8 mouse cellular contexts compared by ENCODE assay signal in genomic region chr17:86962894-86963585, GRCm38 (mm10). TPM values are rescaled to one million over a fixed set of nuclear protein-coding genes. Genes with fewer than 3 reads are reported as not detected.
DNase-seq lines count a peak whose midpoint lies in the region; ATAC-seq lines count a peak whose summit lies in the region.

Gene Rhoq, plus strand, starts transcription at chr17:86963082.

- peak; percentile 94 for DNase-seq in Muller cell, postnatal 12 days (ENCODE audit: inconsistent ontology term)
- DNase-seq in cerebellum, adult 9-10 months = peak; percentile 68
- peak; percentile 68 to 74 for DNase-seq in frontal cortex, postnatal 25 days (ENCODE audit: low spot score in 2 of 2)
- peak; percentile 84 for DNase-seq in left cerebral cortex, adult 11 months (ENCODE audit: low spot score)
- peak; percentile 93 for DNase-seq in lung, postnatal 36 days
- peak; percentile 97 for DNase-seq in retina, postnatal 1 day
- peak; percentile 73 for DNase-seq in thymus, postnatal 4 days

- H3K36me3 ChIP-seq in hindbrain, embryonic 13.5 days = no peaks in the 10 kb centered on the region

- no peaks in the 10 kb centered on the region for H3K9me3 ChIP-seq in hindbrain, embryonic 13.5 days

- H3K4me3 ChIP-seq in hindbrain, embryonic 13.5 days = peak within 1 kb of the TSS; percentile 84

- H3K27me3 ChIP-seq in hindbrain, embryonic 13.5 days = no peaks in the 10 kb centered on the region

- H3K4me2 ChIP-seq in hindbrain, embryonic 13.5 days = peak within 1 kb of the TSS; percentile 81

- H3K27ac ChIP-seq in hindbrain, embryonic 13.5 days = peak within 1 kb of the TSS; percentile 88

- whole genome bisulfite sequencing in hindbrain, embryonic 13.5 days = 1% methylated on average over 53 of the region's 86 CpGs

- H3K4me1 ChIP-seq in hindbrain, embryonic 13.5 days (replicated peaks) = peaks cover 56% of the 10 kb centered on the region

- peak; percentile 88 for ATAC-seq in hindbrain, embryonic 13.5 days (ENCODE audit: low FRiP score)

- H3K9ac ChIP-seq in hindbrain, embryonic 13.5 days = peak within 1 kb of the TSS; percentile 90

RNA-seq across cellular contexts. Expression of gene Rhoq, which starts in this region (rescaled TPM):
- 6.2 and 6.9 TPM in 2 replicates for polyA plus RNA-seq in hindbrain, embryonic 13.5 days (2015; fragmentation: Nextera tagmentation; extraction: Ambion mirVana)

Comparison
In these comparisons a context has a peak if more than half of its experiments do, and no peak if none do; other contexts are left out.
1. Peak in every context shown above with its lines: DNase-seq, ATAC-seq, H3K4me3 ChIP-seq and H3K27ac ChIP-seq.